Mouse (Mus musculus) CD4-positive, CD25-positive, alpha-beta regulatory T cell (primary cell): Measurements from ENCODE around the gene AL607142.1. TPM values are rescaled to one million over a fixed set of nuclear protein-coding genes. Genes with fewer than 3 reads are reported as not detected.

Source experiments
- polyA plus RNA-seq: library from polyadenylated mRNA; unstranded; fragments of 100-300 nt; shearing (Covaris generic); gene quantifications from one replicate; pipeline ENCODE4 v1.2.1, GENCODE M21; 2017

Gene AL607142.1
- polyA plus RNA-seq, result 16.1 TPM

GRCm38 (mm10) chr4:120064696-120065095, at the start of gene AL607142.1:
TSS of gene AL607142.1 (plus strand) at chr4:120064996.

Other genes with a start within 250 kb of the AL607142.1 start
- not detected for gene Edn2, start 96.2 kb downstream of the AL607142.1 start, polyA plus RNA-seq
- not detected for gene Foxo6, start 222.4 kb downstream of the AL607142.1 start, polyA plus RNA-seq